Mouse (Mus musculus) frontal cortex, postnatal 10 days (tissue): ENCODE results near the gene Tbc1d2.
A peak's percentile ranks its signal among the peaks of the same experiment; 100 is the strongest.
"Not testable (repeated sequence)": the region's sequence is repeated elsewhere in the genome, so short reads cannot be mapped to it uniquely, and the experiment has no call there.

Experiments used
- DNase-seq, 2 experiments: peaks; one replicate each; pipeline ENCODE4 v3.0.0; 2022; ENCODE audit warnings: low spot score in 2 of 2, mixed read lengths in 1 of 2

Gene Tbc1d2

DNA sequence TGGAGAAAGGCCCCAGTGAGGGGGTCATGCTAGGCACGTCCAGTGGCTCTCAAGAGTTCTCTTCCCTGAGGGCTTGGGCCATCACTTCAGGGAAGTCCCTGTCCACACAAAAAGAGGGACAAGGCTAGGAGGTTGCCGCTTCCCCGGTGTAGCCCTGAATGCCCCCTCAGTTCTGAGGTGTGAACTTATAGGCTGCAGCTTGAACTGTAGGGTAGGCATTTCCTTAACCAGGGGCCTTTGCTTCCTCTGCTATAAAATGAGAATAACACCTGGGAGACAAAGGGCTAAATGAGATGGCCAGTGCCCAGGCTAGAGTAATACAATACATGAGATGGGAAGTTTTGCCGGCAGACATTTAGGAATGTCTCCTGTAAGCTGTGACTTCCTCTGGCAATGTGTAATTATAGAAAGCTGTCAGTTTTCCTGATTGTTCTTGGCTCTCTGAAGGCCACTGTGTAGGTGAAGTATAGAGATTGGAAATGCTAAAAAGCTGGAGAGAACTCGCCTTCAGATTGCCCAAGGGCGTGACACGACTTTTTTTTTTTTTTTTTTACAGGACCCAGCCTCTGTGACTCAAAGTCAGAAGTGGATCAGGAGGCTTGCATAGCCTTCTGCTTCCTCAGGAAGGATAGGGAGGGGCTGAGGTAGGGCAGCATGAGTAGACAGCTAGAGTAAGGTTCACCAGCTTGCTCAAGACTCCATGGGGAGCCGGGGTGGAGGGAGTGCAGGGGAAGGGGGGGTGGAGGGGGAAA is 6.9 kb downstream of the Tbc1d2 start:
- DNase-seq = no peak

- DNase-seq = no peak
Observed at GRCm38 (mm10) chr4:46641283-46641682, 8.7 kb downstream of the Tbc1d2 start.

- DNase-seq = no peak
Observed at GRCm38 (mm10) chr4:46639866-46640265, 10.1 kb downstream of the Tbc1d2 start.

GRCm38 (mm10) chr4:46637250-46637649 is 12.8 kb downstream of the Tbc1d2 start:
- DNase-seq = not testable (repeated sequence)

DNA sequence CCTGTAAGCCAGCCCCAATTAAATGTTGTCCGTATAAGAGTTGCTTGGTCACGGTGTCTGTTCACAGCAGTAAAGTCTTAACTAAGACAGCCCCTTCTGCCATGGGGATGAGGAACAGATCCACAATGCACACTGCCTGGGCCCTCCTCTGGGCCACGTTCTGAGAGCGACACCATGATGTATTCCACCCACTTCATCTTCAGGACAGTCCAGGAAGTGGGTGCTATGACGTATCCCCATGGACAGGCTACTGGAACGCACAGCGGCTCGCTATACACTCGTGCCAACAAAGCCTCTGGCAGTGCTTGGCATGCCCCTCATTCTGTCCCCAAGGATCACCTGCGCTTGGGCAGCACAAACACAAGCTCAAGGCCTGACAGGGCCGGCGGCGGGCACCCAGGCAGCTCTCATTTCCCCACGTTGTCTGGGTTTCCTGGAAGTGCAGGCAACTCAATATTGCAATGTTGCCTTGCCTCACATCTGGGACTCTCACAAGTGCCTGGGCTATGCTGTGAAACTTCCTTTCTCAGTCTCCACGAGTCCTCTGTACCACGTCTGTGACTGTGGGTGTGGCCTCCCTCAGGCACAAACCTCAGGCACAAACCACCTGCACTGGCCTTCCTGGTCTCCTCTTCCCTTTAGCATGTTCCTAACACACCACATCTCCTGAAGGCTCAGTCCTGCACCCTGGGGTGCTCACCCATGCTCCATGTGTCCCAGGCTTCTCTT is 14.1 kb downstream of the Tbc1d2 start:
- DNase-seq = no peak

- DNase-seq = no peak
Observed at GRCm38 (mm10) chr4:46634881-46635280, 15.1 kb downstream of the Tbc1d2 start.

- not testable (repeated sequence) for DNase-seq
Observed at GRCm38 (mm10) chr4:46633565-46633964, 16.4 kb downstream of the Tbc1d2 start.

DNA sequence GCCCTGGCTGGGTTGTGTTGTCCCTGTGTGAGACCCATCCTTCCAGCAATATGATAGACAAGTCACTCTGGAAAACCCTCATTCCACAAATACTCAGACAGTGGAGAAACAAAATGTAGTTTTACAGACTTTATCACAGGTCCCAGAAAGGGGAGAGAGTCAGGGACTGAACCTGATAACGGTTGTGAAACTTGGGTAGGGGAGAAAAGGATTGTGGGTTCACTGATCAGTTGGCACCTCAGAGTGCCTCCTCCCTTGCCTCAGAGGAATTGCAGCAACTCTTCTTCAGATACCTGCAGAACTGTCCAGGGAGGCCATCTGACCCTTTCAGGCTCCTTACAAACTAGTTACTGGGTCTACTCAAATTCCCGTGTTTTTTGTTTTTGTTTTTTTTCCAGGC is 17.5 kb downstream of the Tbc1d2 start:
- DNase-seq = no peak

DNA sequence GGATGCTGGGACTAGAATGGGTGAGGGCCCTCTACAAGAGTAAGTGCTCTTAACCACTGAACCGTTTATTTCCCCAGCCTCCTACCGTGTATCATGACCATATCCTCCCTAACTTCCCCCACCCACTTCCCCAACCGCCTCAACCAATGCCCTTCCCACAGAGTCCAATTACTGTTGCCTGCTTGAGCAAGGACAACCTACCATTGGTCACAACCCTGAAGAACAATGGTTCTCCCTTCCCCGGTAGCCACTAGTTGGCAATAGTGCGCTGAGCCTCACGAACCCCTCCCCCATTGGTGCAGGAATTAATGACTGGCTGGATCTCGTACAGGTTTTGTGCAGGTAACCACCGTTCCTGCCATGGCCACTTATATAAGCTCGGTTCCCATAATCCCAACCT is 19.6 kb downstream of the Tbc1d2 start:
- no peak for DNase-seq

- no peak for DNase-seq
Observed at GRCm38 (mm10) chr4:46628873-46629272, 21.1 kb downstream of the Tbc1d2 start.

GRCm38 (mm10) chr4:46628081-46628480 is 21.9 kb downstream of the Tbc1d2 start:
- no peak for DNase-seq

- DNase-seq = no peak
Observed at GRCm38 (mm10) chr4:46625101-46625500, 24.9 kb downstream of the Tbc1d2 start.

DNA sequence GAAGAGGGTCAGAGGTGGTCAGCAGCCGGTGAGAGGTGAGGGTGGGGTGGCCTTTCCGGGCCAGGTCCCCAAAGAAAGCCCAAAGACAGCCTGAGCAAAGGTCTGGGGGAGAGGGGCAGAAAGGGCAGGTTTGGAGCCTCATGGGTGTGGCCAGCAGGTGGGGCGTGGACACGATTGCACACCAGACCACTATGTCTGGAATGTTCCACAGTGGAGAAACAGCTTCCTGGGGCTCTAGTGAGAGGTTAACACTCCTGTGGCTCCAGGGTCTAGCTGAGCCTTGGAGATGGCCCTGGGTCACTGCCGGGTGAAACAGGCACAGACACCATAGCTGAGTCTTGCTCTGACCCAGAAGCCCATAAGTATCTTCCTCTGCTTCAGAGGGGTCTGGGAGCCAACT is 27.0 kb downstream of the Tbc1d2 start:
- DNase-seq = no peak

DNA sequence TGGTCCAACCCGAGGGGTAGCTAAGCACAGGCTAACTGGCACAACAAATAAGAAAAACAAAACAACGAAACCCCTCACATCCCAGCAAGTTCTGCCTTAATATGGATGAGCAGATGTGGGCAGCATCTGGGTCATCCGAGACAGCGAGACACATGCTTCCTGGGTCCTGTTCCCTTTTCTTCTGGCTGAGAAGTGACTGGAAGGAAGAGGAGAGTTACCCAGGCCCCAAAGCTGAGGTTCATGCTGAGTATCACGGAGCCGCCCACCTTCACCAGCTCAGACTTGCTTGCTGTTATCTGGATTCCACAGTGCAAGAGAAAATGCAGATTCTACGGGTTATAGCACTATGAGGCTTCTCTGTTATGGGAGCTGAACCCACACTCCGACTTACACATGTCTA is 29.1 kb downstream of the Tbc1d2 start:
- no peak for DNase-seq

DNA sequence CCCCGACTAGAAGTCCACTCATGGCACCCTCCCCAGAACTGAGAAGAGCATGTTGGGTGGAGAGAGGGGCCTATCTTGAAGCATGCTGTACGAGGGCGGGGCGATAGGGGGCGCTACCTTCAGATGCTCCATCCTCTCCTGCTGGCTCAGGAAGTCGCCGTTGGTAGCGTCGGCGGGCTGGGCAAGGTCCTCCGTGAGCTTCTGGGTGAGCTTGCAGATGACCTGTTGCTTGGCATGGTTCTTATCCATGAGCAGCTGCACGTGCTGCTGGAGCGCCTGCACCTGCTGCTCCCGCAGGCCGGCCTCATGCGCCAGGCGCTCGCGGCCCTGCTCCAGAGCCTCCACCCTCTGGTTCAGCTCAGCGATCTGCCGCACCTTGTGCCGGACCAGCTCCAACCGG is 29.7 kb downstream of the Tbc1d2 start:
- no peak for DNase-seq

DNA sequence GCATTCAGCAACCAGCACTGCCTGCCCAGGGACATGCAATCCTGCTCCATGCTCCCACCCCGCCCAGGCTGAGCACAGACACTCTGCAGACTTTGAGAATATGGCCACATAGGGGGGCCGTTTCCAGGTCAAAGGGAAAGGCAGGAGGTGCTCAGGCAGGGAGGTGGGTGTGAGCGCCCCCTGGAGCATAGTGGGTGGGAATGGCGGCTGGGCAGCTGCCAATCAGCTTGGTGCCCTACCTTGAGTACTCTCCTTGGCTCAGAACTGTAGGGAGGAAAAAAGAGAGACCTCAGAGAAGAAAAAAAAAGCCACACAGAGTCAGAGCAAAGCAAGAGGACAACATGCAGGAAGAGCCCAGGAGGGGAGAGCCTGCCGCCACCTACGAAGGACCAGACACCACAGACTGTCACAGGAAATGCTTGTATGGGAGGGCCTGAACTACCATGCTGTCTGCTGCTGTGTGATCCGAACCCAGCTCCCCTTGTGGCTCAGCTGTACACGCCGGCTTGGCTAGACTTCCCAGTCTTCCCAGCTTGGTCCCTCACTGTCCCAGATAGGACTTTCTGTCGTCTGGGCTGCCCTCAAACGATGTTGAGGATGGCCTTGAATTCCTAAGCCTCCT is 31.7 kb downstream of the Tbc1d2 start:
- DNase-seq = no peak

GRCm38 (mm10) chr4:46617408-46617807 is 32.6 kb downstream of the Tbc1d2 start:
- no peak for DNase-seq

DNA sequence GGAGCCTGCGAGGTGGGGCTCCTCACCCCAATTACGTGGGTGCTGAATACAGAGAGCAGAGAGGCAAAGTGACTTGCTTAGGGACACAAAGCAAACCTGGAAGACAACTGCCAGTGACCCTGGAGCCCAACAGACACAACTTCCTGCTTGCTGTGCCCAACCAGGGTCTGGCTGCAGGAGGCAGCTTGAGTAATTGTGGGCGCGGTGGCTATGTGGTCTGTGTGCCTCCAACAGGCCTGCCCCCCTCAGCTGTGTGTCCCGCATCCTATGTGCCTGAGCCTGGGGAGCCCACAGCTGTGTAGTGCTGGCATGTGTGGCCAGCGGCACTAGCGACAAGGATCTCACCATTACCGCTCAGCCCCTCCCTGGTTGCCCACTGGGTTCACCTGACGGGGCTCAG is 35.4 kb downstream of the Tbc1d2 start:
- no peak for DNase-seq

GRCm38 (mm10) chr4:46613618-46614017 is 36.4 kb downstream of the Tbc1d2 start:
- DNase-seq = no peak

- peak; percentile 62 to 84 for DNase-seq
Observed at GRCm38 (mm10) chr4:46611181-46611580, 38.8 kb downstream of the Tbc1d2 start.

- DNase-seq = no peak
Observed at GRCm38 (mm10) chr4:46607601-46608000, 42.4 kb downstream of the Tbc1d2 start.

DNA sequence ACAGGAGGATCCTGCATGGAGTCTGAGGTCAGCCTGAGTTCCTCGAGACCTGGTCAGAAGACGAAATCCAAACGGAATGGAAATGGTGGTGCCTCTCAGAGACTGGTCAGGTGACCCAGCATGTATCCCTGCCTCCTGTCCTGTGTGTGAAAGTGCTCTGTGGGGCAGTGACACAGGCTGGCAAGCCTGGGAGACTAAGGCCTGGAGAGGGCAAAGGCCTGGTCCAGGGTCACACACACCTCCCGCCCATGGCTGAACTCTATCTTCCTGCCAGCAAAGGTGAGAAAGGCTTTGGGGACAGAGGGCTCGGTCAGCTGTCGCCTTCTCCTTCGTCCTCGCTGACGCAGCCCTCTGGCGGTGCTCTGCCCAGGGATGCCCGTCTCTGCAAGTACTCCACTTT is 44.6 kb downstream of the Tbc1d2 start:
- no peak for DNase-seq

DNA sequence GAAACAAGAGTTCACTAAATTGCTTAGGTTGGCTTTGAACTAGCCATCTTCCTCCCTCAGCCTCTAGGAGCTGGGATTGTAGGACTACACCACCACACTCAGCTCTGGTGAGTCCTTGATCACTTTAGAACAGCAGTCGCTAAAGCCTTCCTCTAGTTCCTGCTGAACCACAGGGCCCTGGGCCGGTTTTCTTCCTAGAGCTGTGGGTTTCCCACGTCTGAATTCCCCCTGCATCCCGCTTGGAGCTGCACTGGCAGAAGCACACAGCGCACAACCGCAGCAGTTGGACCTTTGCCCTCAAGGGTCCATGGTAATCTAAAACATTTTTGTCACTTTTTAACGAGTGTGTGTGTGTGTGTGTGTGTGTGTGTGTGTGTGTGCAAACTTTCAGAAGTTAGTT is 47.3 kb downstream of the Tbc1d2 start:
- DNase-seq = no peak
